In the genomic region with DNA sequence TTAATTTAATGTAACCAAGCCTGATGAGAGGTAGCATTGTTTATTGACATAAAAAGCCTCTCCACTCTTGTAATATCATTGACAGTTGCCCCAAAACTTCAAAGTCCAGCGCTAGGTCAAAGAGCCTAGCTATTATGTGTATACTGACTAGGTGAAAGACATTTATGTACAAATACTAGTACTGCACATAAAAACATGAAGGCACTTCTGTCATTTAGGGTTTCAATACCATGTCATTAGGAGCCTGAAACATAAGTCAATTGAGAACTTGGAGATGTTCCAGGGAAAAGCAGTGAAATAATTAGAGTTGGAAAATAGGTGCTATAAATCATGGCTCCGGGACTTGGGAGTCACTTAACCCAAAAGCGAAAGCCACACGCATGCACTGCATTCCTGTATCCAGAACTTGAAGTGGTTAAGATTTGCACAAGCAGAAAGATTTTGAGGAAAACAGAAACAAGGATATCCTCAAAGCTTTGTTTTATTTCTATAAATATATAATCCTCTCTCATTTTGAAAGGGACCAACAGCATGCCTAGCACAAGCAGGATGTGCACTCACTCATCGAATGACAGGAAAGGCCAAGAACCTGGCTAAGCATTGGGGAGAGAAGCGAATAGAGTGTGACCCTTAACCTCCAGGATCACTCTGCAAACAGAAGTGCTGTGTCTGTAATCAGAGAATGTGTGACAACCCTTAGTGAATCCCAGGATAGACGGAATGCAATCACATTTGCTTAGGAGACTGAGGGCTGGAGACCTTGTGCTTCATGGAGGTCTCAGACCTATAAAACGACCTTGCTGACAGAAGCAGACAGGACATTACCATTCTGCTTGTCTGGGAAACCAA, we compare ENCODE assay signal across 23 mouse cellular contexts.
DNase-seq lines count a peak whose midpoint lies in the region; ATAC-seq and TF ChIP-seq lines count a peak whose summit lies in the region.
"Had no signal": no experiment of that assay in that cellular context is flagged by ENCODE, and none has a peak within 500 bp of the region (broad histone marks: within the 10 kb centered on the region; RNA-seq: fewer than 3 reads in every experiment).

No protein-coding gene starts in this region.

- TF ChIP-seq CTCF in midbrain, postnatal 0 days (IDR thresholded peaks at IDR 0.05): no peak

- H3K9ac ChIP-seq in kidney, embryonic 15.5 days: no peak overlapping the region
- H3K9ac ChIP-seq in midbrain, postnatal 0 days (replicated peaks; ENCODE audit: low read length, poor library complexity, severe bottlenecking): no peak overlapping the region
- H3K9ac ChIP-seq in midbrain, embryonic 14.5 days (replicated peaks; ENCODE audit: low read length): no peak overlapping the region
- H3K9ac ChIP-seq in hindbrain, embryonic 13.5 days: peak overlapping the region; percentile 40; the same call in 1 of the 2 replicates
- H3K9ac ChIP-seq in neural tube, embryonic 14.5 days (replicated peaks; ENCODE audit: low read depth, low read length): no peak overlapping the region
- H3K9ac ChIP-seq: embryonic facial prominence, embryonic 15.5 days; heart, embryonic 13.5 days; limb, embryonic 15.5 days; midbrain, embryonic 15.5 days had no signal

- H3K4me2 ChIP-seq in kidney, embryonic 15.5 days: no peak overlapping the region
- H3K4me2 ChIP-seq in midbrain, postnatal 0 days (ENCODE audit: low read depth, low read length, poor library complexity, severe bottlenecking): no peak overlapping the region
- H3K4me2 ChIP-seq in midbrain, embryonic 14.5 days (ENCODE audit: low read length): no peak overlapping the region
- H3K4me2 ChIP-seq in hindbrain, embryonic 13.5 days: no peak overlapping the region
- no peak overlapping the region for H3K4me2 ChIP-seq in neural tube, embryonic 14.5 days (ENCODE audit: low read depth, low read length)
- H3K4me2 ChIP-seq: embryonic facial prominence, embryonic 15.5 days; heart, embryonic 13.5 days; limb, embryonic 15.5 days; midbrain, embryonic 15.5 days had no signal

- H3K36me3 ChIP-seq in kidney, embryonic 15.5 days: no peaks in the 10 kb centered on the region
- no peaks in the 10 kb centered on the region for H3K36me3 ChIP-seq in midbrain, postnatal 0 days (ENCODE audit: insufficient read depth, low read length)
- no peaks in the 10 kb centered on the region for H3K36me3 ChIP-seq in midbrain, embryonic 14.5 days (ENCODE audit: control insufficient read depth, insufficient read depth, low read length)
- no peaks in the 10 kb centered on the region for H3K36me3 ChIP-seq in hindbrain, embryonic 13.5 days
- H3K36me3 ChIP-seq in neural tube, embryonic 14.5 days (ENCODE audit: control insufficient read depth, insufficient read depth, low read length): no peaks in the 10 kb centered on the region
- H3K36me3 ChIP-seq: embryonic facial prominence, embryonic 15.5 days; forebrain, embryonic 10.5 days; heart, embryonic 13.5 days; limb, embryonic 15.5 days; midbrain, embryonic 15.5 days had no signal

- ATAC-seq in kidney, embryonic 15.5 days (replicated peaks; ENCODE audit: low FRiP score): peak; percentile 77
- no peak for ATAC-seq in midbrain, postnatal 0 days (ENCODE audit: low FRiP score)
- ATAC-seq in midbrain, embryonic 14.5 days (ENCODE audit: low FRiP score, low TSS enrichment): no peak
- ATAC-seq in hindbrain, embryonic 13.5 days (ENCODE audit: low FRiP score): peak; percentile 27; the same call in 1 of the 2 replicates
- peak; percentile 62 for ATAC-seq in neural tube, embryonic 14.5 days (ENCODE audit: low read depth)
- ATAC-seq: midbrain, embryonic 15.5 days had no signal

- no peaks in the 10 kb centered on the region for H3K27me3 ChIP-seq in kidney, embryonic 15.5 days
- H3K27me3 ChIP-seq in midbrain, postnatal 0 days (ENCODE audit: insufficient read depth, low read length): no peaks in the 10 kb centered on the region
- H3K27me3 ChIP-seq in midbrain, embryonic 14.5 days (ENCODE audit: control insufficient read depth, insufficient read depth, low read length): no peaks in the 10 kb centered on the region
- no peaks in the 10 kb centered on the region for H3K27me3 ChIP-seq in hindbrain, embryonic 13.5 days
- no peaks in the 10 kb centered on the region for H3K27me3 ChIP-seq in neural tube, embryonic 14.5 days (ENCODE audit: control insufficient read depth, insufficient read depth, low read length)
- H3K27me3 ChIP-seq: embryonic facial prominence, embryonic 15.5 days; heart, embryonic 13.5 days; limb, embryonic 15.5 days; midbrain, embryonic 15.5 days had no signal

- WGBS in kidney, embryonic 15.5 days: 15% methylated on average over 8 of the region's 8 CpGs
- WGBS in midbrain, postnatal 0 days: 75% methylated on average over 8 of the region's 8 CpGs
- 76% methylated on average over 8 of the region's 8 CpGs for WGBS in midbrain, embryonic 14.5 days
- WGBS in hindbrain, embryonic 13.5 days: 41% methylated on average over 8 of the region's 8 CpGs
- 20% methylated on average over 8 of the region's 8 CpGs for WGBS in neural tube, embryonic 14.5 days

- no peak overlapping the region for H3K4me3 ChIP-seq in kidney, embryonic 15.5 days (replicated peaks)
- H3K4me3 ChIP-seq in midbrain, postnatal 0 days (ENCODE audit: low read depth, low read length): no peak overlapping the region
- no peak overlapping the region for H3K4me3 ChIP-seq in midbrain, embryonic 14.5 days (replicated peaks; ENCODE audit: low read depth, low read length)
- no peak overlapping the region for H3K4me3 ChIP-seq in hindbrain, embryonic 13.5 days
- H3K4me3 ChIP-seq in neural tube, embryonic 14.5 days (ENCODE audit: low read depth, low read length): no peak overlapping the region
- H3K4me3 ChIP-seq: embryonic facial prominence, embryonic 15.5 days; forebrain, embryonic 10.5 days; heart, embryonic 13.5 days; layer of hippocampus, adult 2 months; left cerebral cortex, adult 2 months; limb, embryonic 15.5 days; midbrain, embryonic 15.5 days had no signal

- no peak overlapping the region for H3K27ac ChIP-seq in kidney, embryonic 15.5 days
- H3K27ac ChIP-seq in midbrain, postnatal 0 days (ENCODE audit: low read depth, low read length): no peak overlapping the region
- H3K27ac ChIP-seq in midbrain, embryonic 14.5 days (replicated peaks; ENCODE audit: low read depth, low read length): no peak overlapping the region
- H3K27ac ChIP-seq in hindbrain, embryonic 13.5 days: peak overlapping the region; percentile 69
- peak overlapping the region; percentile 24 for H3K27ac ChIP-seq in neural tube, embryonic 14.5 days (ENCODE audit: low read depth, low read length)
- H3K27ac ChIP-seq: embryonic facial prominence, embryonic 15.5 days; forebrain, embryonic 10.5 days; heart, embryonic 13.5 days; layer of hippocampus, adult 2 months; left cerebral cortex, adult 2 months; limb, embryonic 15.5 days; midbrain, embryonic 15.5 days had no signal

- H3K9me3 ChIP-seq in kidney, embryonic 15.5 days (replicated peaks): no peaks in the 10 kb centered on the region
- H3K9me3 ChIP-seq in midbrain, postnatal 0 days (ENCODE audit: low read length): no peaks in the 10 kb centered on the region
- no peaks in the 10 kb centered on the region for H3K9me3 ChIP-seq in midbrain, embryonic 14.5 days (ENCODE audit: control insufficient read depth, low read length)
- no peaks in the 10 kb centered on the region for H3K9me3 ChIP-seq in hindbrain, embryonic 13.5 days
- no peaks in the 10 kb centered on the region for H3K9me3 ChIP-seq in neural tube, embryonic 14.5 days (ENCODE audit: control insufficient read depth, low read length)
- H3K9me3 ChIP-seq: embryonic facial prominence, embryonic 15.5 days; forebrain, embryonic 10.5 days; heart, embryonic 13.5 days; limb, embryonic 15.5 days; midbrain, embryonic 15.5 days had no signal

- H3K4me1 ChIP-seq in kidney, embryonic 15.5 days: 0 out of 2 replicates have a peak, but pooled peaks cover 10% of the 10 kb centered on the region
- no peaks in the 10 kb centered on the region for H3K4me1 ChIP-seq in midbrain, postnatal 0 days (ENCODE audit: insufficient read depth, low read length)
- no peaks in the 10 kb centered on the region for H3K4me1 ChIP-seq in midbrain, embryonic 14.5 days (ENCODE audit: control insufficient read depth, insufficient read depth, low read length)
- peaks cover 22% of the 10 kb centered on the region for H3K4me1 ChIP-seq in hindbrain, embryonic 13.5 days (replicated peaks)
- H3K4me1 ChIP-seq in neural tube, embryonic 14.5 days (ENCODE audit: control insufficient read depth, insufficient read depth, low read length): peaks cover 9% of the 10 kb centered on the region; the same call in 1 of the 2 replicates
- H3K4me1 ChIP-seq: embryonic facial prominence, embryonic 15.5 days; heart, embryonic 13.5 days; limb, embryonic 15.5 days; midbrain, embryonic 15.5 days had no signal

- DNase-seq in kidney, postnatal 4 days: no peak
- peak; percentile 5 for DNase-seq in midbrain, postnatal 0 days (ENCODE audit: low spot score)
- no peak for DNase-seq in midbrain, embryonic 14.5 days
- DNase-seq in right cerebral cortex, postnatal 14 days: no peak
- no peak for DNase-seq in layer of hippocampus, postnatal 14 days (ENCODE audit: low spot score in 2 of 2)
- DNase-seq: adrenal gland, postnatal 14 days; cerebellum, adult 8-10 months; heart, postnatal 36 days; kidney, adult 18-20 months; lung, adult 18-20 months; lung, postnatal 4 days; right cerebral cortex, postnatal 4 days; thymus, postnatal 14 days had no signal

Comparison
In these comparisons a context has a peak if more than half of its experiments do, and no peak if none do; other contexts are left out.
1. ATAC-seq: peak in kidney, embryonic 15.5 days (single experiment), hindbrain, embryonic 13.5 days (single experiment) and neural tube, embryonic 14.5 days (single experiment); none in midbrain, postnatal 0 days (single experiment) and midbrain, embryonic 14.5 days (single experiment).
2. H3K27ac ChIP-seq: peak in hindbrain, embryonic 13.5 days (single experiment) and neural tube, embryonic 14.5 days (single experiment); none in kidney, embryonic 15.5 days (single experiment), midbrain, postnatal 0 days (single experiment) and midbrain, embryonic 14.5 days (single experiment).